Mouse (Mus musculus): ENCODE measurements at regions not wholly inside any gene's neighbourhood (a gene's known extent, or its start where the extent isn't known, plus 50 kb on each side); places are given as distances from the start of the nearest gene placed in this dataset.

- no peaks in the 10 kb centered on the region for H3K4me1 ChIP-seq
- 90% methylated on average over 5 of the region's 5 CpGs for WGBS
- no peaks in the 10 kb centered on the region for H3K9me3 ChIP-seq
- no peak overlapping the region for H3K27ac ChIP-seq (replicated peaks)
- no peak overlapping the region for H3K4me3 ChIP-seq
- ATAC-seq (ENCODE audit: low FRiP score, low read depth) = no peak
- no peaks in the 10 kb centered on the region for H3K27me3 ChIP-seq
- no peak overlapping the region for H3K4me2 ChIP-seq (replicated peaks)
- H3K36me3 ChIP-seq = no peaks in the 10 kb centered on the region
- no peak overlapping the region for H3K9ac ChIP-seq (replicated peaks)
Observed at GRCm38 (mm10) chr10:118632187-118632586, 191.3 kb downstream of the Ifng start.

GRCm38 (mm10) chr10:118633429-118633828, 192.6 kb downstream of the Ifng start:
- H3K27me3 ChIP-seq = no peaks in the 10 kb centered on the region
- no peak overlapping the region for H3K9ac ChIP-seq (replicated peaks)
- no peak overlapping the region for H3K4me2 ChIP-seq (replicated peaks)
- H3K4me3 ChIP-seq = no peak overlapping the region
- 80% methylated on average over 7 of the region's 7 CpGs for WGBS
- no peak overlapping the region for H3K27ac ChIP-seq (replicated peaks)
- H3K9me3 ChIP-seq = no peaks in the 10 kb centered on the region
- H3K4me1 ChIP-seq = no peaks in the 10 kb centered on the region
- H3K36me3 ChIP-seq = no peaks in the 10 kb centered on the region
- ATAC-seq (ENCODE audit: low FRiP score, low read depth) = no peak

- no peak overlapping the region for H3K4me3 ChIP-seq
Observed at GRCm38 (mm10) chr10:118639097-118639496, 198.3 kb downstream of the Ifng start.

GRCm38 (mm10) chr10:118640121-118640809, 199.4 kb downstream of the Ifng start:
- peak overlapping the region; percentile 11; the same call in 1 of the 2 replicates for H3K4me2 ChIP-seq (replicated peaks)
- H3K9ac ChIP-seq (replicated peaks) = no peak overlapping the region
- H3K4me3 ChIP-seq = no peak overlapping the region

More at GRCm38 (mm10) chr10:118639097-118639496, 198.3 kb downstream of the Ifng start:
- 85% methylated on average over 4 of the region's 4 CpGs for WGBS
- no peak for ATAC-seq (ENCODE audit: low FRiP score, low read depth)
- H3K9ac ChIP-seq (replicated peaks) = no peak overlapping the region
- no peak overlapping the region for H3K4me2 ChIP-seq (replicated peaks)
- peaks cover 15% of the 10 kb centered on the region for H3K4me1 ChIP-seq
- H3K36me3 ChIP-seq = no peaks in the 10 kb centered on the region
- H3K27me3 ChIP-seq = no peaks in the 10 kb centered on the region
- H3K27ac ChIP-seq (replicated peaks) = no peak overlapping the region
- H3K9me3 ChIP-seq = no peaks in the 10 kb centered on the region

GRCm38 (mm10) chr10:118640810-118641427, 200.1 kb downstream of the Ifng start:
- Histone ChIP-seq H3K36me3 (no peaks in the 10 kb centered on the region), H3K4me1 (peaks cover 15% of the 10 kb centered on the region), H3K9me3 (no peaks in the 10 kb centered on the region), H3K27me3 (no peaks in the 10 kb centered on the region), H3K4me3 (no peak overlapping the region), H3K4me2 (replicated peaks) (peak overlapping the region; percentile 11; the same call in 1 of the 2 replicates), H3K9ac (replicated peaks) (no peak overlapping the region), H3K27ac (replicated peaks) (peak overlapping the region; percentile 72)
- WGBS = 41% methylated on average over 12 of the region's 12 CpGs
- ATAC-seq (ENCODE audit: low FRiP score, low read depth) = peak; percentile 78

More at GRCm38 (mm10) chr10:118640121-118640809, 199.4 kb downstream of the Ifng start:
- no peak for ATAC-seq (ENCODE audit: low FRiP score, low read depth)
- Histone ChIP-seq H3K4me1 (peaks cover 15% of the 10 kb centered on the region), H3K9me3 (no peaks in the 10 kb centered on the region), H3K27ac (replicated peaks) (peak overlapping the region; percentile 72), H3K27me3 (no peaks in the 10 kb centered on the region), H3K36me3 (no peaks in the 10 kb centered on the region)
- WGBS = 58% methylated on average over 7 of the region's 7 CpGs

- Histone ChIP-seq H3K36me3 (no peaks in the 10 kb centered on the region), H3K27me3 (no peaks in the 10 kb centered on the region), H3K4me1 (peaks cover 15% of the 10 kb centered on the region), H3K9me3 (no peaks in the 10 kb centered on the region), H3K4me2 (replicated peaks) (no peak overlapping the region), H3K27ac (replicated peaks) (no peak overlapping the region), H3K4me3 (no peak overlapping the region), H3K9ac (replicated peaks) (no peak overlapping the region)
- WGBS = 78% methylated on average over 8 of the region's 8 CpGs
- no peak for ATAC-seq (ENCODE audit: low FRiP score, low read depth)
Observed at GRCm38 (mm10) chr10:118643622-118644021, 202.8 kb downstream of the Ifng start.

GRCm38 (mm10) chr10:118648111-118648510, 207.3 kb downstream of the Ifng start:
- Histone ChIP-seq H3K4me1 (no peaks in the 10 kb centered on the region), H3K9ac (replicated peaks) (no peak overlapping the region), H3K36me3 (no peaks in the 10 kb centered on the region), H3K9me3 (no peaks in the 10 kb centered on the region), H3K4me3 (no peak overlapping the region), H3K27ac (replicated peaks) (no peak overlapping the region), H3K27me3 (no peaks in the 10 kb centered on the region), H3K4me2 (replicated peaks) (no peak overlapping the region)
- 67% methylated on average over 2 of the region's 2 CpGs for WGBS
- no peak for ATAC-seq (ENCODE audit: low FRiP score, low read depth)

GRCm38 (mm10) chr10:118656561-118656960, 213.4 kb downstream of the Dyrk2 start:
- Histone ChIP-seq H3K36me3 (no peaks in the 10 kb centered on the region), H3K9me3 (no peaks in the 10 kb centered on the region), H3K27me3 (no peaks in the 10 kb centered on the region), H3K4me2 (replicated peaks) (no peak overlapping the region), H3K9ac (replicated peaks) (no peak overlapping the region), H3K4me1 (no peaks in the 10 kb centered on the region), H3K4me3 (no peak overlapping the region), H3K27ac (replicated peaks) (no peak overlapping the region)
- ATAC-seq (ENCODE audit: low FRiP score, low read depth) = no peak
- WGBS = 77% methylated on average over 5 of the region's 5 CpGs

GRCm38 (mm10) chr10:118666009-118666408, 204.0 kb downstream of the Dyrk2 start:
- no peaks in the 10 kb centered on the region for H3K4me1 ChIP-seq
- no peak overlapping the region for H3K9ac ChIP-seq (replicated peaks)
- H3K4me3 ChIP-seq = no peak overlapping the region
- H3K4me2 ChIP-seq (replicated peaks) = no peak overlapping the region
- H3K9me3 ChIP-seq = no peaks in the 10 kb centered on the region
- no peaks in the 10 kb centered on the region for H3K27me3 ChIP-seq
- H3K36me3 ChIP-seq = no peaks in the 10 kb centered on the region
- no peak overlapping the region for H3K27ac ChIP-seq (replicated peaks)
- WGBS = 43% methylated on average over 3 of the region's 3 CpGs
- ATAC-seq (ENCODE audit: low FRiP score, low read depth) = no peak

GRCm38 (mm10) chr10:118675816-118676465, 194.1 kb downstream of the Dyrk2 start:
- no peaks in the 10 kb centered on the region for H3K36me3 ChIP-seq
- H3K4me1 ChIP-seq = 0 out of 2 replicates have a peak, but pooled peaks cover 4% of the 10 kb centered on the region
- H3K9me3 ChIP-seq = peaks cover 4% of the 10 kb centered on the region; the same call in 1 of the 2 replicates
- H3K27me3 ChIP-seq = no peaks in the 10 kb centered on the region
- no peak overlapping the region for H3K4me3 ChIP-seq
- no peak overlapping the region for H3K9ac ChIP-seq (replicated peaks)
- H3K27ac ChIP-seq (replicated peaks) = no peak overlapping the region
- 56% methylated on average over 18 of the region's 18 CpGs for WGBS
- peak overlapping the region; percentile 31 for H3K4me2 ChIP-seq (replicated peaks)
- ATAC-seq (ENCODE audit: low FRiP score, low read depth) = peak; percentile 73

GRCm38 (mm10) chr10:118678750-118679418, 191.1 kb downstream of the Dyrk2 start:
- no peaks in the 10 kb centered on the region for H3K36me3 ChIP-seq
- peak; percentile 73 for ATAC-seq (ENCODE audit: low FRiP score, low read depth)
- peak overlapping the region; percentile 66 for H3K27ac ChIP-seq (replicated peaks)
- H3K4me3 ChIP-seq = no peak overlapping the region
- H3K27me3 ChIP-seq = no peaks in the 10 kb centered on the region
- H3K9ac ChIP-seq (replicated peaks) = no peak overlapping the region
- H3K4me2 ChIP-seq (replicated peaks) = no peak overlapping the region
- 65% methylated on average over 12 of the region's 12 CpGs for WGBS
- H3K4me1 ChIP-seq = 0 out of 2 replicates have a peak, but pooled peaks cover 4% of the 10 kb centered on the region
- no peaks in the 10 kb centered on the region for H3K9me3 ChIP-seq
